Mouse (Mus musculus) MEL (cell line): ENCODE data around the gene Fdps. TPM values are rescaled to one million over a fixed set of nuclear protein-coding genes. Genes with fewer than 3 reads are reported as not detected.
A peak's percentile ranks its signal among the peaks of the same experiment; 100 is the strongest.

Experiments
- DNase-seq: peaks from one replicate; pipeline ENCODE4 v3.0.0; 2011; ENCODE audit warnings: low read depth, low spot score
- H3K27ac ChIP-seq: 2 replicates; pipeline ENCODE4 v1.5.1; 2012; ENCODE audit warnings: low read depth, mild to moderate bottlenecking, control low read depth, low read length, moderate library complexity; ENCODE audit not compliant: control insufficient read depth
- H3K27me3 ChIP-seq, 2 experiments: fragments of 150-350 bp in 1 of 2; sonication (generic) in 1 of 2; 2 replicates each; pipeline ENCODE4 v1.6.1; 2012; ENCODE audit warnings: low read length in 2 of 2, mild to moderate bottlenecking in 2 of 2, improper control_type of control experiment in 1 of 2, moderate library complexity in 1 of 2; ENCODE audit not compliant: insufficient read depth in 2 of 2, control insufficient read depth in 1 of 2
- H3K36me3 ChIP-seq, 2 experiments: 2 replicates each; pipeline ENCODE4 v1.6.1; 2012 to 2014; ENCODE audit warnings: low read length in 2 of 2, improper control_type of control experiment in 1 of 2, inconsistent platforms in 1 of 2, mild to moderate bottlenecking in 1 of 2; ENCODE audit not compliant: insufficient read depth in 2 of 2, control insufficient read depth in 1 of 2
- H3K4me1 ChIP-seq, 2 experiments: fragments of 150-350 bp in 1 of 2; sonication (generic) in 1 of 2; 2 replicates each; pipeline ENCODE4 v1.6.1; 2012; ENCODE audit warnings: low read length in 2 of 2, improper control_type of control experiment in 1 of 2, mild to moderate bottlenecking in 1 of 2; ENCODE audit not compliant: insufficient read depth in 2 of 2, control insufficient read depth in 1 of 2
- H3K4me3 ChIP-seq, 2 experiments: fragments of 150-350 bp in 1 of 2; sonication (generic) in 1 of 2; 2 replicates each; pipeline ENCODE4 v1.5.1; 2012; ENCODE audit warnings: low read depth in 2 of 2, low read length in 2 of 2, mild to moderate bottlenecking in 2 of 2, moderate library complexity in 2 of 2, control low read depth in 1 of 2, improper control_type of control experiment in 1 of 2; ENCODE audit not compliant: control insufficient read depth in 1 of 2, insufficient read depth in 1 of 2
- H3K79me2 ChIP-seq: 2 replicates; pipeline ENCODE4 v1.6.1; 2012; ENCODE audit warnings: mild to moderate bottlenecking, low read length, moderate library complexity; ENCODE audit not compliant: control insufficient read depth, poor library complexity, insufficient read depth
- H3K9ac ChIP-seq: 2 replicates; pipeline ENCODE4 v1.6.1; 2012; ENCODE audit warnings: low read depth, mild to moderate bottlenecking, control low read depth, low read length, moderate library complexity; ENCODE audit not compliant: control insufficient read depth, poor library complexity, severe bottlenecking
- H3K9me3 ChIP-seq: fragments of 150-350 bp; sonication (generic); replicated peaks from 2 replicates; pipeline ENCODE4 v1.6.1; 2012; ENCODE audit warnings: mild to moderate bottlenecking, low read length, improper control_type of control experiment, moderate library complexity; ENCODE audit not compliant: insufficient read depth
- CHD1 ChIP-seq: IDR thresholded peaks from 2 replicates; pipeline ENCODE4 v1.6.1; 2012; ENCODE audit warnings: low read depth, mild to moderate bottlenecking, inconsistent platforms, low read length, improper control_type of control experiment
- CTCF ChIP-seq, 3 experiments: IDR thresholded peaks in 2 of 3; conservative IDR thresholded peaks in 1 of 3; 2 replicates each; pipeline ENCODE4 v1.5.1; 2011 to 2012; ENCODE audit warnings: low read length in 3 of 3, low read depth in 2 of 3, mild to moderate bottlenecking in 2 of 3, improper control_type of control experiment in 1 of 3, inconsistent platforms in 1 of 3, mixed read lengths in 1 of 3, moderate library complexity in 1 of 3; ENCODE audit not compliant: control insufficient read depth in 1 of 3, insufficient read depth in 1 of 3, poor library complexity in 1 of 3, severe bottlenecking in 1 of 3
- HCFC1 ChIP-seq: IDR thresholded peaks from 2 replicates; pipeline ENCODE4 v1.6.1; 2012; ENCODE audit warnings: low read depth, mild to moderate bottlenecking, inconsistent platforms, low read length, improper control_type of control experiment, moderate library complexity
- JUND ChIP-seq: IDR thresholded peaks from 2 replicates; pipeline ENCODE4 v1.6.1; 2011; ENCODE audit warnings: low read depth, mild to moderate bottlenecking, improper control_type of control experiment, low read length
- MAFK ChIP-seq: IDR thresholded peaks from 2 replicates; pipeline ENCODE4 v1.6.1; 2011; ENCODE audit warnings: low read depth, mild to moderate bottlenecking, low read length, improper control_type of control experiment, borderline replicate concordance
- MAX ChIP-seq: IDR thresholded peaks from 2 replicates; pipeline ENCODE4 v1.6.1; 2011; ENCODE audit warnings: low read length, improper control_type of control experiment
- MYB ChIP-seq: IDR thresholded peaks from 2 replicates; pipeline ENCODE4 v1.6.1; 2011; ENCODE audit warnings: mild to moderate bottlenecking, low read depth, low read length, improper control_type of control experiment
- NELFE ChIP-seq: IDR thresholded peaks from 2 replicates; pipeline ENCODE4 v1.6.1; 2011; ENCODE audit warnings: low read depth, low read length, improper control_type of control experiment
- POLR2AphosphoS5 ChIP-seq: IDR thresholded peaks from 2 replicates; pipeline ENCODE4 v1.6.1; 2012; ENCODE audit warnings: low read depth, borderline replicate concordance, mild to moderate bottlenecking, inconsistent platforms, low read length, moderate library complexity, mixed read lengths
- RCOR1 ChIP-seq: IDR thresholded peaks from 2 replicates; pipeline ENCODE4 v1.6.1; 2012; ENCODE audit warnings: low read depth, mild to moderate bottlenecking, inconsistent platforms, low read length, improper control_type of control experiment
- SIN3A ChIP-seq: IDR thresholded peaks from 2 replicates; pipeline ENCODE4 v1.6.1; 2012; ENCODE audit warnings: low read length, improper control_type of control experiment, inconsistent platforms
- SMC3 ChIP-seq: IDR thresholded peaks from 2 replicates; pipeline ENCODE4 v1.6.1; 2011; ENCODE audit warnings: low read depth, low read length, improper control_type of control experiment
- TCF12 ChIP-seq: IDR thresholded peaks from 2 replicates; pipeline ENCODE4 v1.6.1; 2014; ENCODE audit warnings: low read depth, mild to moderate bottlenecking, inconsistent platforms, low read length, improper control_type of control experiment, moderate library complexity
- USF2 ChIP-seq, 2 experiments: IDR thresholded peaks; 2 replicates each; pipeline ENCODE4 v1.6.1; 2011 to 2012; ENCODE audit warnings: improper control_type of control experiment in 2 of 2, low read length in 2 of 2, borderline replicate concordance in 1 of 2, inconsistent platforms in 1 of 2, low read depth in 1 of 2, mild to moderate bottlenecking in 1 of 2; ENCODE audit not compliant: insufficient read depth in 1 of 2
- ZC3H11A ChIP-seq: IDR thresholded peaks from 2 replicates; pipeline ENCODE4 v1.6.1; 2012; ENCODE audit warnings: low read depth, mild to moderate bottlenecking, inconsistent platforms, low read length, improper control_type of control experiment
- ZKSCAN1 ChIP-seq: IDR thresholded peaks from 2 replicates; pipeline ENCODE4 v1.6.1; 2012; ENCODE audit warnings: low read depth, mild to moderate bottlenecking, inconsistent platforms, low read length, improper control_type of control experiment, moderate library complexity
- ZMIZ1 ChIP-seq: IDR thresholded peaks from 2 replicates; pipeline ENCODE4 v1.6.1; 2012; ENCODE audit warnings: low read depth, mild to moderate bottlenecking, inconsistent platforms, low read length, improper control_type of control experiment, moderate library complexity
- polyA plus RNA-seq, 2 experiments: library from polyadenylated mRNA; stranded (reverse) in 1 of 2; unstranded in 1 of 2; fragments of >175 nt in 1 of 2; fragments of >200 nt in 1 of 2; gene quantifications; 2 replicates each; pipeline versions ENCODE4 v1.2.1 to v1.2.4; 2012; ENCODE audit warnings: low replicate concordance in 2 of 2, low read depth in 1 of 2; ENCODE audit not compliant: insufficient read length in 2 of 2, insufficient read depth in 1 of 2, missing spikeins in 1 of 2
- total RNA-seq: library from RNA; depleted of rRNA; stranded (reverse); fragments of 300-350 nt; gene quantifications from 2 replicates; pipeline ENCODE4 v1.2.3, GENCODE M21; 2012

Gene Fdps
- total and polyA plus RNA-seq, 3 experiments: 226 to 267 TPM; not detected in 1

GRCm38 (mm10) chr3:89101812-89102494 lies at the start of gene Fdps (continued):
- TF ChIP-seq USF2 (IDR thresholded peaks at IDR 0.05; ENCODE audit: borderline replicate concordance in 1 of 2, insufficient read depth in 1 of 2, low read depth in 1 of 2, low read length in 2 of 2) (no peak), POLR2AphosphoS5 (no peak), CTCF (IDR thresholded peaks at IDR 0.05 in 2 of 3, conservative IDR thresholded peaks at IDR 0.05 in 1 of 3; ENCODE audit: control insufficient read depth in 1 of 3, insufficient read depth in 1 of 3, low read depth in 2 of 3, low read length in 3 of 3, poor library complexity in 1 of 3, severe bottlenecking in 1 of 3) (no peak), RCOR1 (no peak)

- H3K36me3 ChIP-seq: peaks cover 4 to 10% of the 10 kb centered on the region in 2 experiments; a peak in 3 of 4 replicates
- peaks cover 0 to 8% of the 10 kb centered on the region in 2 experiments; a peak in 2 of 4 replicates for H3K4me1 ChIP-seq
- H3K4me3 ChIP-seq: no peak overlapping the region
- H3K9ac ChIP-seq: no peak overlapping the region
- H3K27ac ChIP-seq: no peak overlapping the region
- no peak for TF ChIP-seq MAFK
- TF ChIP-seq ZMIZ1: no peak; the same call in 1 of the 2 replicates
- TF ChIP-seq CHD1: no peak
- TF ChIP-seq HCFC1: no peak
- TF ChIP-seq MAX: no peak
- no peak for TF ChIP-seq SIN3A
- no peak for TF ChIP-seq ZC3H11A
- TF ChIP-seq JUND: no peak
- no peak for TF ChIP-seq NELFE
- TF ChIP-seq MYB: no peak
- no peak for TF ChIP-seq SMC3
- no peak for TF ChIP-seq TCF12
- DNase-seq: no peak
- H3K27me3 ChIP-seq: no peaks in the 10 kb centered on the region
- H3K9me3 ChIP-seq: no peaks in the 10 kb centered on the region
- no peaks in the 10 kb centered on the region for H3K79me2 ChIP-seq
These were observed 46.8 kb upstream of the Fdps start for GRCm38 (mm10) chr3:89148567-89148966.

GRCm38 (mm10) chr3:89147979-89148311 lies 46.2 kb upstream of the Fdps start:
- H3K9me3 ChIP-seq: no peaks in the 10 kb centered on the region
- TF ChIP-seq ZMIZ1 (0 out of 2 replicates have a peak, but pooled peaks have one; percentile 0), ZKSCAN1 (no peak), MAX (no peak)
- DNase-seq: no peak
- H3K9ac ChIP-seq: no peak overlapping the region
- H3K36me3 ChIP-seq: peaks cover 4 to 10% of the 10 kb centered on the region in 2 experiments; a peak in 3 of 4 replicates
- H3K27ac ChIP-seq: no peak overlapping the region
- H3K27me3 ChIP-seq: no peaks in the 10 kb centered on the region
- H3K4me1 ChIP-seq: peaks cover 0 to 8% of the 10 kb centered on the region in 2 experiments; a peak in 2 of 4 replicates
- H3K4me3 ChIP-seq: no peak overlapping the region
- no peaks in the 10 kb centered on the region for H3K79me2 ChIP-seq
